Mouse (Mus musculus) CH12.LX (cell line): ENCODE measurements at regions not wholly inside any gene's neighbourhood (a gene's known extent, or its start where the extent isn't known, plus 50 kb on each side); places are given as distances from the start of the nearest gene placed in this dataset.

Source experiments
- DNase-seq: peaks from one replicate; pipeline ENCODE4 v3.0.0-alpha.2; 2013; ENCODE audit errors: extremely low read depth
- H3K27ac ChIP-seq: 2 replicates; pipeline ENCODE4 v1.5.1; 2012; ENCODE audit warnings: low read depth, mild to moderate bottlenecking, control low read depth, moderate library complexity; ENCODE audit not compliant: insufficient read depth
- H3K27me3 ChIP-seq: replicated peaks from 2 replicates; pipeline ENCODE3; 2012; ENCODE audit warnings: inconsistent platforms
- H3K36me3 ChIP-seq, 2 experiments: replicated peaks in 1 of 2; 2 replicates each; pipeline versions ENCODE3 to v1.6.1; 2012; ENCODE audit warnings: inconsistent platforms in 1 of 2, low read length in 1 of 2, mild to moderate bottlenecking in 1 of 2, mixed read lengths in 1 of 2, moderate library complexity in 1 of 2; ENCODE audit not compliant: control insufficient read depth in 1 of 2, insufficient read depth in 1 of 2
- H3K4me1 ChIP-seq, 2 experiments: 2 replicates each; pipeline ENCODE4 v1.6.1; 2012; ENCODE audit warnings: inconsistent platforms in 1 of 2, moderate library complexity in 1 of 2; ENCODE audit not compliant: insufficient read depth in 2 of 2, control insufficient read depth in 1 of 2
- H3K4me2 ChIP-seq: 2 replicates; pipeline ENCODE4 v1.6.1; 2012; ENCODE audit warnings: low read depth, mild to moderate bottlenecking, control low read depth; ENCODE audit not compliant: poor library complexity, insufficient read depth, severe bottlenecking
- H3K4me3 ChIP-seq, 3 experiments: fragments of 150-350 bp in 1 of 3; sonication (generic) in 1 of 3; replicated peaks in 1 of 3; 2 replicates each; pipeline versions ENCODE3 to v1.5.1; 2011 to 2012; ENCODE audit warnings: low read depth in 2 of 3, low read length in 2 of 3, mild to moderate bottlenecking in 2 of 3, moderate library complexity in 2 of 3, control low read depth in 1 of 3, improper control_type of control experiment in 1 of 3, inconsistent platforms in 1 of 3, mixed read lengths in 1 of 3; ENCODE audit not compliant: poor library complexity in 1 of 3
- H3K79me2 ChIP-seq: replicated peaks from 2 replicates; pipeline ENCODE4 v1.6.1; 2012; ENCODE audit warnings: mild to moderate bottlenecking, moderate library complexity; ENCODE audit not compliant: control insufficient read depth, poor library complexity, insufficient read depth, severe bottlenecking; ENCODE audit errors: extremely low read depth
- H3K9ac ChIP-seq: 2 replicates; pipeline ENCODE4 v1.6.1; 2012; ENCODE audit warnings: low read depth, mild to moderate bottlenecking, control low read depth, moderate library complexity; ENCODE audit not compliant: insufficient read depth
- H3K9me3 ChIP-seq: replicated peaks from 2 replicates; pipeline ENCODE3; 2012; ENCODE audit warnings: low read length, inconsistent platforms, mixed read lengths
- BHLHE40 ChIP-seq: IDR thresholded peaks from 2 replicates; pipeline ENCODE4 v1.6.1; 2011; ENCODE audit warnings: mild to moderate bottlenecking, low read depth, low read length, improper control_type of control experiment
- CHD2 ChIP-seq: IDR thresholded peaks from 2 replicates; pipeline ENCODE4 v1.6.1; 2011; ENCODE audit warnings: low read length, improper control_type of control experiment
- CTCF ChIP-seq, 2 experiments: IDR thresholded peaks in 1 of 2; conservative IDR thresholded peaks in 1 of 2; 2 replicates each; pipeline ENCODE4 v1.5.1; 2011 to 2012; ENCODE audit warnings: low read depth in 2 of 2, low read length in 2 of 2, improper control_type of control experiment in 1 of 2, inconsistent platforms in 1 of 2, mild to moderate bottlenecking in 1 of 2, moderate library complexity in 1 of 2
- EP300 ChIP-seq: IDR thresholded peaks from 2 replicates; pipeline ENCODE4 v1.6.1; 2011; ENCODE audit warnings: low read length, improper control_type of control experiment
- GABPA ChIP-seq: IDR thresholded peaks from 2 replicates; pipeline ENCODE4 v1.6.1; 2012; ENCODE audit warnings: low read depth, low read length, improper control_type of control experiment, inconsistent platforms; ENCODE audit not compliant: insufficient replicate concordance
- JUN ChIP-seq: IDR thresholded peaks from 2 replicates; pipeline ENCODE4 v1.6.1; 2011; ENCODE audit warnings: low read depth, mild to moderate bottlenecking, low read length, improper control_type of control experiment, moderate library complexity; ENCODE audit not compliant: insufficient read depth
- JUND ChIP-seq: conservative IDR thresholded peaks from 2 replicates; pipeline ENCODE4 v1.6.1; 2011; ENCODE audit warnings: low read depth, low read length, improper control_type of control experiment
- MYC ChIP-seq: IDR thresholded peaks from 2 replicates; pipeline ENCODE4 v1.6.1; 2011; ENCODE audit warnings: low read depth, mild to moderate bottlenecking, improper control_type of control experiment, low read length
- NELFE ChIP-seq: IDR thresholded peaks from 2 replicates; pipeline ENCODE4 v1.6.1; 2011; ENCODE audit warnings: low read depth, low read length, improper control_type of control experiment
- POLR2A ChIP-seq: IDR thresholded peaks from 2 replicates; pipeline ENCODE4 v1.6.1; 2011; ENCODE audit warnings: low read depth, mild to moderate bottlenecking, improper control_type of control experiment, low read length
- RAD21 ChIP-seq: IDR thresholded peaks from 2 replicates; pipeline ENCODE4 v1.6.1; 2011; ENCODE audit warnings: low read depth, mild to moderate bottlenecking, low read length, improper control_type of control experiment, moderate library complexity
- RCOR1 ChIP-seq: conservative IDR thresholded peaks from 2 replicates; pipeline ENCODE4 v1.6.1; 2012; ENCODE audit warnings: low read depth, mild to moderate bottlenecking, inconsistent platforms, low read length, improper control_type of control experiment
- SIN3A ChIP-seq: IDR thresholded peaks from 2 replicates; pipeline ENCODE4 v1.6.1; 2012; ENCODE audit warnings: low read length, improper control_type of control experiment, inconsistent platforms
- SMC3 ChIP-seq: IDR thresholded peaks from 2 replicates; pipeline ENCODE4 v1.6.1; 2011; ENCODE audit warnings: low read depth, low read length, improper control_type of control experiment
- UBTF ChIP-seq: IDR thresholded peaks from 2 replicates; pipeline ENCODE4 v1.6.1; 2012; ENCODE audit warnings: low read depth, mild to moderate bottlenecking, inconsistent platforms, low read length, improper control_type of control experiment, moderate library complexity
- USF2 ChIP-seq: conservative IDR thresholded peaks from 2 replicates; pipeline ENCODE4 v1.6.1; 2011; ENCODE audit warnings: low read depth, low read length, improper control_type of control experiment
- ZC3H11A ChIP-seq: IDR thresholded peaks from 2 replicates; pipeline ENCODE4 v1.6.1; 2012; ENCODE audit warnings: low read depth, mild to moderate bottlenecking, inconsistent platforms, low read length, improper control_type of control experiment
- ZMIZ1 ChIP-seq: IDR thresholded peaks from 2 replicates; pipeline ENCODE4 v1.6.1; 2012; ENCODE audit warnings: low read depth, mild to moderate bottlenecking, inconsistent platforms, low read length, improper control_type of control experiment
- dilution Hi-C: fragments of 300-500 bp; cut with MboI; formaldehyde crosslinking; loops from 2 replicates; pipeline ENCODE4 v1.14.3; 2020; ENCODE audit warnings: low sequenced_read_pairs; ENCODE audit not compliant: extremely low pct_unique_long_range_greater_than_20kb, extremely low pct_ligation_motif_present
- in situ Hi-C: fragments of 300-500 bp; cut with MboI; formaldehyde crosslinking; loops from 3 replicates; pipeline ENCODE4 v1.14.3; 2019; ENCODE audit warnings: low sequenced_read_pairs, low pct_ligation_motif_present, low pct_unique_long_range_greater_than_20kb, mixed read lengths

DNA sequence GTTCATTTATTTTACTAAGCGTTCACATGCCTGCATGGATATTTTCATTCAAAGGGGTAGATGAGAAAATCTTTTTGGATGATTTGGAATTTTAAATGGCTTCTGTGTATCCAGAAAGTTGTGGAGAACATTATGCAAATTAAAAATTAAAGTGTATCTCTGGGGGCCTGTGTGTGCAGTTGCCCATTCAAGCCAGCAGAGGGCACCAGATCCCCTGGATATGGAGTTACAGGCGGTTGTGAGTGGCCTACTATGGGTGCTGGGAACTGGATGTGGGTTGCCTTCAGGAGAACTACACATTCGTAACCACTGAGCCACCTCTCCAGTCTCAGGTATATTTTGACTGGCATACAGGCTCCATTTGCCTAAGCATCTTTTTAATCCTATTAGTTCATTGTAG is 123.4 kb upstream of the Atxn1 start:
- Histone ChIP-seq H3K4me2 (no peak overlapping the region), H3K4me1 (peaks cover 4 to 9% of the 10 kb centered on the region in 2 experiments; a peak in 2 of 4 replicates), H3K4me3 (no peak overlapping the region), H3K9me3 (peaks cover 13% of the 10 kb centered on the region), H3K36me3 (no peaks in the 10 kb centered on the region), H3K27me3 (no peaks in the 10 kb centered on the region), H3K27ac (no peak overlapping the region), H3K9ac (no peak overlapping the region)
- dilution Hi-C loops (no loop called here), in situ Hi-C loops (no loop called here)
- TF ChIP-seq RAD21 (peak; percentile 25), CTCF (conservative IDR thresholded peaks at IDR 0.05 in 1 of 2, IDR thresholded peaks at IDR 0.05 in 1 of 2; ENCODE audit: low read depth in 2 of 2, low read length in 2 of 2) (peak; percentile 30 to 39; a peak in 3 of 4 replicates), ZC3H11A (no peak), POLR2A (no peak)
- TF ChIP-seq, all 38 proteins: peak for 2
- no peak for DNase-seq
- no peaks in the 10 kb centered on the region for H3K79me2 ChIP-seq

DNA sequence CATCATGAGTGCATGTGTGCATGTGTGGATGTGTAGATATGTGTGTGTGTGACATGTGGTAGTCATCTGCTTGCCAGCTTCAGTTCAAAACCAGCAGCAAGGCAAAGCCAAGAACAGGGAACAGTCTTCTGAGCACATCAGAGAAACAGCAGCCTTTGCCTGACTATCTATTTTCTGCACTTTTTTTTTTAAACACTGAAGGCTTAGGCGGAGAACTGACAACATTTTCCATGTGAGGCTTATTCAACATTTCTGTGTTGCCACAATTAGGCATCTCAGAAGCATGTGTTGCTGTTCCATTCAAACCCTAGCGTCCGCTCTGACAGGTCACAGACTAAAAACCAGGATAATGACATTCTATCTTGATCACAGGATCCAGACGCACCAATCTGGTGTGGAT is 122.9 kb upstream of the Atxn1 start:
- dilution Hi-C loops: no loop called here
- TF ChIP-seq CHD2: no peak
- no peak for TF ChIP-seq JUN
- TF ChIP-seq EP300: no peak
- TF ChIP-seq SIN3A: no peak
- TF ChIP-seq JUND: no peak
- no peak for TF ChIP-seq BHLHE40
- no peak for TF ChIP-seq USF2
- TF ChIP-seq NELFE: no peak
- TF ChIP-seq MYC: no peak
- no peak for TF ChIP-seq UBTF
- TF ChIP-seq ZC3H11A: no peak
- no peak for TF ChIP-seq RCOR1
- TF ChIP-seq GABPA: no peak
- TF ChIP-seq ZMIZ1: no peak
- H3K4me3 ChIP-seq: no peak overlapping the region
- no peak for DNase-seq
- H3K9ac ChIP-seq: no peak overlapping the region
- in situ Hi-C loops: no loop called here
- peaks cover 4 to 9% of the 10 kb centered on the region in 2 experiments; a peak in 2 of 4 replicates for H3K4me1 ChIP-seq
- no peak overlapping the region for H3K4me2 ChIP-seq
- peaks cover 13% of the 10 kb centered on the region for H3K9me3 ChIP-seq
- no peaks in the 10 kb centered on the region for H3K79me2 ChIP-seq
- no peak overlapping the region for H3K27ac ChIP-seq
- no peaks in the 10 kb centered on the region for H3K27me3 ChIP-seq
- no peaks in the 10 kb centered on the region for H3K36me3 ChIP-seq

DNA sequence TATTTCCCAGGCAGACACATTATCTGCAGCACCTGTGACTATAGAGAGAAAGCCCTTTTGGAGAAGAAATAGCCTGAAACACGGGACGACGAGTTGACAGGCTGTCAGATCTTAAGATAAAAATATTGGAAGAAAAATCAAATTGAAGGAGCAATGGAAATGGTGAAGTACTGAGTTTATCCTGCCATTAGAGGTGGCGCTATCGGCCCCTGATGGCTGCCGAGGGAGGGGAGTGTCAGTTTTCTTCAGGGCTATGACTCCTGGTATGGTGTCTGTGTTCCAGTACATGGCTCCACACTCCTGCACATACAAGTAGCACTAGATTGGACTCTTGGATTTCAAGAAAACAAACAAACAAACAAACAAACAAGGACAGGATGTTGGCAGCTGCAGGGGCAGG is 112.1 kb upstream of the Atxn1 start:
- TF ChIP-seq SMC3: 0 out of 2 replicates have a peak, but pooled peaks have one; percentile 13
- TF ChIP-seq RAD21: peak; percentile 16
- TF ChIP-seq CTCF (conservative IDR thresholded peaks at IDR 0.05 in 1 of 2, IDR thresholded peaks at IDR 0.05 in 1 of 2; ENCODE audit: low read depth in 2 of 2, low read length in 2 of 2): peak in 1 of 2 experiments; percentile 44; a peak in 2 of 4 replicates
- no peak for TF ChIP-seq JUN

More for the DNA sequence above, 112.1 kb upstream of the Atxn1 start:
- H3K9ac ChIP-seq: no peak overlapping the region
- no peaks in the 10 kb centered on the region for H3K4me1 ChIP-seq
- H3K9me3 ChIP-seq: peaks cover 7% of the 10 kb centered on the region
- no peak overlapping the region for H3K4me3 ChIP-seq
- no peaks in the 10 kb centered on the region for H3K27me3 ChIP-seq
- no peak for DNase-seq
- dilution Hi-C loops (no loop called here), in situ Hi-C loops (no loop called here)
- H3K36me3 ChIP-seq: no peaks in the 10 kb centered on the region
- no peak overlapping the region for H3K4me2 ChIP-seq
- H3K27ac ChIP-seq: no peak overlapping the region
- no peaks in the 10 kb centered on the region for H3K79me2 ChIP-seq
